Mouse (Mus musculus) lung, postnatal 0 days (tissue): Measurements from ENCODE around the gene Hectd4. TPM values are rescaled to one million over a fixed set of nuclear protein-coding genes. Genes with fewer than 3 reads are reported as not detected.

Source experiments
- ATAC-seq: fragments of 200-750 bp; cut with Nextera tagmentation; 2 replicates; pipeline ENCODE4 v1.8.0; 2017; ENCODE audit warnings: moderate library complexity
- DNase-seq: peaks from one replicate; pipeline ENCODE4 v3.0.0-alpha.2; 2016; ENCODE audit warnings: low spot score
- H3K27ac ChIP-seq: fragments of 300-500 bp; sonication (generic); 2 replicates; pipeline ENCODE4 v1.5.1; 2014; ENCODE audit warnings: antibody characterized with exemption, mild to moderate bottlenecking, low read length, mixed read lengths
- H3K27me3 ChIP-seq: fragments of 300-500 bp; sonication (generic); replicated peaks from 2 replicates; pipeline ENCODE4 v1.6.1; 2014; ENCODE audit warnings: low read length, mixed read lengths; ENCODE audit not compliant: insufficient read depth
- H3K36me3 ChIP-seq: fragments of 300-500 bp; sonication (generic); 2 replicates; pipeline ENCODE4 v1.6.1; 2014; ENCODE audit warnings: low read length, mixed read lengths; ENCODE audit not compliant: insufficient read depth
- H3K4me1 ChIP-seq: fragments of 300-500 bp; sonication (generic); 2 replicates; pipeline ENCODE4 v1.6.1; 2014; ENCODE audit warnings: antibody characterized with exemption, low read depth, low read length, mixed read lengths; ENCODE audit not compliant: insufficient read depth
- H3K4me2 ChIP-seq: fragments of 300-500 bp; sonication (generic); replicated peaks from 2 replicates; pipeline ENCODE4 v1.6.1; 2014; ENCODE audit warnings: low read depth, mild to moderate bottlenecking, low read length, moderate library complexity, mixed read lengths
- H3K4me3 ChIP-seq: fragments of 300-500 bp; sonication (generic); 2 replicates; pipeline ENCODE4 v1.5.1; 2014; ENCODE audit warnings: low read depth, low read length
- H3K9ac ChIP-seq: fragments of 300-500 bp; sonication (generic); replicated peaks from 2 replicates; pipeline ENCODE4 v1.6.1; 2014; ENCODE audit warnings: low read depth, mild to moderate bottlenecking
- H3K9me3 ChIP-seq: fragments of 300-500 bp; sonication (generic); 2 replicates; pipeline ENCODE4 v1.6.1; 2016; ENCODE audit warnings: low read length, mixed read lengths
- CTCF ChIP-seq: IDR thresholded peaks from 2 replicates; pipeline ENCODE4 v1.5.1; 2016; ENCODE audit warnings: antibody characterized with exemption, mild to moderate bottlenecking
- EP300 ChIP-seq: IDR thresholded peaks from 2 replicates; pipeline ENCODE4 v1.6.1; 2016; ENCODE audit warnings: antibody characterized with exemption, mild to moderate bottlenecking, control low read depth
- WGBS: fragments of 180-500 bp; shearing (Covaris S2); extraction: QIAGEN DNeasy Blood & Tissue Kit; methylation state at CpG from one replicate; pipeline ENCODE4 v1.1.7; 2014; 5-methylcytosine and 5-hydroxymethylcytosine counted together
- polyA plus RNA-seq: library from polyadenylated mRNA; unstranded; fragments of >200 nt; fragmentation: Nextera tagmentation; extraction: Ambion mirVana; gene quantifications from 2 replicates; pipeline ENCODE4 v1.2.1, GENCODE M21; 2015

The Hectd4 gene
- polyA plus RNA-seq, 1 experiment from 2014 or later: 2.5 TPM

GRCm38 (mm10) chr5:121359229-121359628, 139.2 kb downstream of the Hectd4 start:
- WGBS: 43% methylated on average over 9 of the region's 9 CpGs
- Histone ChIP-seq H3K9ac (no peak overlapping the region), H3K4me2 (no peak overlapping the region), H3K4me1 (no peaks in the 10 kb centered on the region), H3K4me3 (no peak overlapping the region), H3K9me3 (no peaks in the 10 kb centered on the region), H3K36me3 (peaks cover 61% of the 10 kb centered on the region; the same call in 1 of the 2 replicates), H3K27ac (no peak overlapping the region), H3K27me3 (no peaks in the 10 kb centered on the region)
- TF ChIP-seq CTCF: no peak
- TF ChIP-seq EP300: no peak
- ATAC-seq: no peak
- no peak for DNase-seq

GRCm38 (mm10) chr5:121361696-121362095, 141.7 kb downstream of the Hectd4 start:
- ATAC-seq (0 out of 2 replicates have a peak, but pooled peaks have one; percentile 21), DNase-seq (no peak)
- Histone ChIP-seq H3K27me3 (no peaks in the 10 kb centered on the region), H3K9me3 (no peaks in the 10 kb centered on the region), H3K4me3 (no peak overlapping the region), H3K4me1 (no peaks in the 10 kb centered on the region), H3K4me2 (no peak overlapping the region), H3K27ac (no peak overlapping the region), H3K36me3 (peaks cover 44% of the 10 kb centered on the region; the same call in 1 of the 2 replicates), H3K9ac (no peak overlapping the region)
- 90% methylated on average over 5 of the region's 5 CpGs for WGBS
- TF ChIP-seq EP300: no peak
- TF ChIP-seq CTCF: no peak

- WGBS: 86% methylated on average over 7 of the region's 7 CpGs
- Histone ChIP-seq H3K4me3 (no peak overlapping the region), H3K4me1 (no peaks in the 10 kb centered on the region), H3K4me2 (no peak overlapping the region), H3K36me3 (peaks cover 38% of the 10 kb centered on the region; the same call in 1 of the 2 replicates), H3K9me3 (no peaks in the 10 kb centered on the region), H3K27me3 (no peaks in the 10 kb centered on the region), H3K27ac (no peak overlapping the region), H3K9ac (no peak overlapping the region)
- ATAC-seq (no peak), DNase-seq (no peak)
- TF ChIP-seq CTCF: no peak
- no peak for TF ChIP-seq EP300
These were observed 143.4 kb downstream of the Hectd4 start for GRCm38 (mm10) chr5:121363441-121363840.

GRCm38 (mm10) chr5:121366449-121367225, 146.6 kb downstream of the Hectd4 start:
- DNase-seq (peak; percentile 65), ATAC-seq (peak; percentile 75)
- no peak overlapping the region for H3K27ac ChIP-seq
- H3K36me3 ChIP-seq: peaks cover 27% of the 10 kb centered on the region; the same call in 1 of the 2 replicates
- H3K4me1 ChIP-seq: no peaks in the 10 kb centered on the region
- TF ChIP-seq CTCF (no peak), EP300 (no peak)
- H3K4me2 ChIP-seq: no peak overlapping the region
- H3K27me3 ChIP-seq: no peaks in the 10 kb centered on the region
- H3K9me3 ChIP-seq: no peaks in the 10 kb centered on the region
- H3K9ac ChIP-seq: no peak overlapping the region
- 75% methylated on average over 16 of the region's 16 CpGs for WGBS
- H3K4me3 ChIP-seq: no peak overlapping the region

GRCm38 (mm10) chr5:121367255-121367654, 147.2 kb downstream of the Hectd4 start:
- H3K36me3 ChIP-seq: peaks cover 34% of the 10 kb centered on the region; the same call in 1 of the 2 replicates
- WGBS: 77% methylated on average over 4 of the region's 4 CpGs

GRCm38 (mm10) chr5:121371712-121372111, 151.7 kb downstream of the Hectd4 start:
- no peak for ATAC-seq
- no peak for TF ChIP-seq EP300
- TF ChIP-seq CTCF: no peak

More at GRCm38 (mm10) chr5:121367255-121367654, 147.2 kb downstream of the Hectd4 start:
- Histone ChIP-seq H3K27ac (peak overlapping the region; percentile 32; the same call in 1 of the 2 replicates), H3K4me1 (no peaks in the 10 kb centered on the region), H3K9ac (no peak overlapping the region), H3K9me3 (no peaks in the 10 kb centered on the region), H3K4me3 (no peak overlapping the region), H3K4me2 (no peak overlapping the region), H3K27me3 (no peaks in the 10 kb centered on the region)
- no peak for TF ChIP-seq CTCF
- TF ChIP-seq EP300: no peak
- DNase-seq (peak; percentile 15), ATAC-seq (peak; percentile 51)

More at GRCm38 (mm10) chr5:121371712-121372111, 151.7 kb downstream of the Hectd4 start:
- Histone ChIP-seq H3K36me3 (peaks cover 54% of the 10 kb centered on the region), H3K27me3 (no peaks in the 10 kb centered on the region), H3K4me3 (no peak overlapping the region), H3K27ac (no peak overlapping the region), H3K9me3 (no peaks in the 10 kb centered on the region), H3K9ac (no peak overlapping the region), H3K4me1 (no peaks in the 10 kb centered on the region), H3K4me2 (no peak overlapping the region)
- DNase-seq: no peak
- WGBS: 77% methylated on average over 6 of the region's 6 CpGs
